Mouse (Mus musculus) C2C12 (cell line): Measurements from ENCODE around the gene Higd2a. TPM values are rescaled to one million over a fixed set of nuclear protein-coding genes. Genes with fewer than 3 reads are reported as not detected.

Source experiments
- H3K27me3 ChIP-seq: one replicate; pipeline ENCODE4 v1.6.1; 2011; ENCODE audit not compliant: control insufficient read depth, insufficient read depth, insufficient read length
- H3K36me3 ChIP-seq: one replicate; pipeline ENCODE4 v1.6.1; 2011; ENCODE audit not compliant: control insufficient read depth, insufficient read depth
- H3K4me3 ChIP-seq: one replicate; pipeline ENCODE4 v1.5.1; 2011; ENCODE audit warnings: mild to moderate bottlenecking, control low read depth; ENCODE audit not compliant: poor library complexity, insufficient read depth, severe bottlenecking
- H3K79me2 ChIP-seq: one replicate; pipeline ENCODE4 v1.6.1; 2011; ENCODE audit not compliant: control insufficient read depth, insufficient read depth
- H3K79me3 ChIP-seq: one replicate; pipeline ENCODE4 v1.6.1; 2011; ENCODE audit warnings: low read depth, control low read depth
- H3ac ChIP-seq: one replicate; pipeline ENCODE3; 2011; ENCODE audit warnings: low read depth; ENCODE audit not compliant: control insufficient read depth, insufficient read length
- CEBPB ChIP-seq: IDR thresholded peaks from one replicate; pipeline ENCODE4 v1.6.1; 2011; ENCODE audit warnings: low read depth, mild to moderate bottlenecking, control low read depth, moderate library complexity
- CTCF ChIP-seq: IDR thresholded peaks from one replicate; pipeline ENCODE4 v1.5.1; 2011; ENCODE audit not compliant: control insufficient read depth, insufficient read depth, insufficient read length
- FOSL1 ChIP-seq: IDR thresholded peaks from one replicate; pipeline ENCODE4 v1.8.0; 2011; ENCODE audit warnings: mild to moderate bottlenecking, low read length; ENCODE audit not compliant: poor library complexity, insufficient read depth, severe bottlenecking
- MAX ChIP-seq: IDR thresholded peaks from one replicate; pipeline ENCODE4 v1.6.1; 2011; ENCODE audit warnings: mild to moderate bottlenecking, control low read depth
- MYOD1 ChIP-seq: IDR thresholded peaks from one replicate; pipeline ENCODE4 v1.6.1; 2011; ENCODE audit warnings: low read depth; ENCODE audit not compliant: control insufficient read depth, insufficient read length
- MYOG ChIP-seq: IDR thresholded peaks from one replicate; pipeline ENCODE4 v1.6.1; 2011; ENCODE audit not compliant: control insufficient read depth, insufficient read length; ENCODE audit errors: extremely low read depth
- USF1 ChIP-seq: IDR thresholded peaks from one replicate; pipeline ENCODE4 v1.6.1; 2011; ENCODE audit warnings: low read depth, mild to moderate bottlenecking, control low read depth, moderate library complexity
- microRNA-seq: library from miRNA; unstranded; fragments of <30 nt; microRNA quantifications from one replicate; pipeline ENCODE4, GENCODE M21; 2019; ENCODE audit warnings: borderline microRNAs expressed
- polyA plus RNA-seq: library from polyadenylated mRNA; unstranded; fragments of >200 nt; fragmentation: generic; extraction: Trizol; gene quantifications from one replicate; pipeline ENCODE4 v1.2.1, GENCODE M21; 2012; ENCODE audit warnings: missing spikeins

Gene Higd2a
- polyA plus RNA-seq, 1 experiment: 144 TPM

DNA sequence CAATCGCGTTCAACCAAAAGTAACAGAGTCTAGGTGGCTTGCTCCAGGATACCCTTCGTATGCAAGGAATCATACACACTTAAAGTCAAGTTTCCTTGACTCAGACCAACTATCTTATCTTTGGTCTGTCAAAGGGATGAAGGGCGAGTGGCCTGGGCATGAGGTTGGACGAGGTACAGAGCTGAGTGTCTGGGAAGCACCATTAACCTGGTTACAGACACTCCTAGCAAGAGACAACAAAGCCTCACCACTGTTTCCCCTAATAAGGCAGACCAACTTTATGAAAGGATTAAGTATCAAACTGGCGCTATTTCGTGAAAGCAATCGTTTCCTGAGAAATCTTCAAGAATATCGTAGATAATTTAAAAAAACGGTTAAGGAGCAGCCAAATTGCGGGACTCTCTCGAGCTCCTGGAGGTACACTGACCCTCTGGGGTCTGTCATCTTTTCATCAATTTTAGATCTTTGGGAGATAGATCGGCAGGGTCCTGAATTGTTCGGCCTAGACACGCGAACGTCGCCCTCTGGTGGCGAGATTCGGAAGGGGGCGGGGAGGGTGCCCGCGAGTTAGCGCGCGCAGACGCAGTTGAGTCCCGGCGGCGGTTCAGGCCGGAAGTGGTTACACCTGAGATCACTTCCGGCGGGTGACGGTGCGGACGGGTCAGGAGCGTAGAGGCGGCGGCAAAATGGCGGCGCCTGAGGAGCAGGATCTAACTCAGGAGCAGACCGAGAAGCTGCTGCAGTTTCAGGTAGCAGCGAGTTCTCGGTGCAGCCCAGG, 31.3 kb downstream of the Higd2a start, which contains the start of gene Faf2:
TSS of gene Faf2 (plus strand) at position 630 of the 778 bp plus-strand sequence.
- TF ChIP-seq CTCF (peak; percentile 87), MAX (no peak), FOSL1 (no peak), USF1 (no peak), CEBPB (no peak), MYOD1 (no peak), MYOG (no peak)
- Histone ChIP-seq H3K79me2 (peaks cover 47% of the 10 kb centered on the region), H3K27me3 (no peaks in the 10 kb centered on the region), H3K36me3 (no peaks in the 10 kb centered on the region), H3K4me3 (peak within 1 kb of the TSS; percentile 98), H3K79me3 (peaks cover 44% of the 10 kb centered on the region), H3ac (peak within 1 kb of the TSS; percentile 94)

DNA sequence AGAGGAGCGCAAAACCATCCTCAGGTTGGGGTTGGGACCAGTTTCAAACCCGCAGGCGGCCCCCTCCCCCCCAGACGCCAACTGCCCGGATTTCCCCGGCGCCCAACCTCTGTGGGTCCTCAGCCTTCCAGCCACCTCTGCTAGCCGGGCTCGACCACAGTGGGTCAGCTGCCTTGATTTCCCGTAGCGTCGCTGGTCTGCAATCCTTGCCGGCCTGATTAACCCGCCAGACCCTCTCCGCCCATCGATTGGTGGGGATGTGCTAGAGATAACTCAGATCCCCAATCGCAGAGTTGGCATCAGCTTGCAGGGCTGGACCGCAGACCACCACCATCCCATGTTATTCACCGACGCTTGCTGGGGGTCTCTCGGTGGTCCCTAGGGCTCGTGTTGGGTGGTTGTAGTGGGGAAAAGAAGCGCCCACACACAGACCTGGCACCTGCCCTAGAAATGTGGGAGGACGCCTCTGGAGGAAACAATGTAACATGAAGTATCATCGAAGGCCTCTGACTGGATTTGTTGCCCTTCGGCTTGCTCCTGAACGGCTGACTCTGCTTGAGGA, 32.0 kb downstream of the Higd2a start:
- Histone ChIP-seq H3K27me3 (no peaks in the 10 kb centered on the region), H3K79me3 (peaks cover 51% of the 10 kb centered on the region), H3K79me2 (peaks cover 54% of the 10 kb centered on the region), H3K4me3 (peak overlapping the region; percentile 98), H3K36me3 (no peaks in the 10 kb centered on the region), H3ac (peak overlapping the region; percentile 94)
- TF ChIP-seq MYOD1 (no peak), FOSL1 (no peak), USF1 (no peak), MAX (no peak), CTCF (no peak), MYOG (no peak), CEBPB (no peak)

DNA sequence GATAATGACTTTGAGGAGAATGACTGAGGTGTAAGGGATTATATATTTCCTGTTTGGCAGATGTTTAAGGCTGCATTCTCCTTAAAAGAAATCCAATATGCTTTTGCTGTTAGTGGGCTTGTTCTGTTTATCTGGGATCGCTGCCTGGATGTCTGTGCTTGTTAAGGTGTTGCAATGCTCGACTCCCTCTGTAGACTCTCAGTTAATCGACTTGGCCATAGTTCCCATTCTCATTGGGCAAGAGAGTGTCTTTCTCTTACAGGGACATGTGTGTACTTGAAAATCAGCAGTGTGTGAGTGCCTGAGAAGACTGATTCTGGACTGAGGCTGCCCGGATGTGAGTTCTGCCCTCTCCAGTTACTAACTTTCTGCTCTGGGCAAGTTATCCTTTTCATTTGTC, 39.1 kb downstream of the Higd2a start:
- H3K79me2 ChIP-seq: peaks cover 97% of the 10 kb centered on the region
- H3K4me3 ChIP-seq: no peak overlapping the region
- TF ChIP-seq CTCF (no peak), FOSL1 (no peak), MAX (no peak), CEBPB (no peak), MYOD1 (no peak), USF1 (no peak), MYOG (no peak)
- H3K79me3 ChIP-seq: peaks cover 83% of the 10 kb centered on the region
- H3K36me3 ChIP-seq: peaks cover 15% of the 10 kb centered on the region
- no peak overlapping the region for H3ac ChIP-seq
- no peaks in the 10 kb centered on the region for H3K27me3 ChIP-seq

DNA sequence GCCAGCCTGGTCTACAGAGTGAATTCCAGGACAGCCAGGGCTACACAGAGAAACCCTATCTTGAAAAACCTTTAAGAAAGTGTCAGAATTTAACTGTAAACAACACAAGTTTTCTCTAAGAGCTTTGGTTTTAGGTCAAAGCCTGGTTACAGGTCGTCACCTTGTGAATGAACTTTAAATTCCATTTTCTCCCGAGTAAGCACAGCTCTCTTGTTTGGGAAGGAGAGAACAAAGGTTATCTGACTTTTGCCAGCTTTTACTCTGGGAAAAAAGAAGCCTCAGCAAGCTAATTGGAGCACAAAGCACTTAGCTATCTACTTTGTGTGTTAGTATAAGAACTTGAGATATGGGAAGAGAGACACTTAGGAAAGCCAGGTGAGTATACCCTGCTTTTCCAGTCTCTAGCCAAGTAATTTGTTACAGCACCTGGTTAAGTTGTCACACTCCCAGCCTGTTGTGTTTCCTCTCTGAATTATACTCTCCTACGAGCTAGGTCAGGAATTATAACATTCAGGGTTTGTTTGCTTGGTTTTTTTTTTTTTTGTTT, 42.8 kb downstream of the Higd2a start:
- Histone ChIP-seq H3K27me3 (no peaks in the 10 kb centered on the region), H3K79me2 (peaks cover 97% of the 10 kb centered on the region), H3K4me3 (no peak overlapping the region), H3K36me3 (peaks cover 39% of the 10 kb centered on the region), H3K79me3 (peaks cover 66% of the 10 kb centered on the region), H3ac (no peak overlapping the region)
- TF ChIP-seq CEBPB (no peak), MAX (no peak), CTCF (no peak), MYOG (no peak), MYOD1 (no peak), USF1 (no peak), FOSL1 (no peak)

DNA sequence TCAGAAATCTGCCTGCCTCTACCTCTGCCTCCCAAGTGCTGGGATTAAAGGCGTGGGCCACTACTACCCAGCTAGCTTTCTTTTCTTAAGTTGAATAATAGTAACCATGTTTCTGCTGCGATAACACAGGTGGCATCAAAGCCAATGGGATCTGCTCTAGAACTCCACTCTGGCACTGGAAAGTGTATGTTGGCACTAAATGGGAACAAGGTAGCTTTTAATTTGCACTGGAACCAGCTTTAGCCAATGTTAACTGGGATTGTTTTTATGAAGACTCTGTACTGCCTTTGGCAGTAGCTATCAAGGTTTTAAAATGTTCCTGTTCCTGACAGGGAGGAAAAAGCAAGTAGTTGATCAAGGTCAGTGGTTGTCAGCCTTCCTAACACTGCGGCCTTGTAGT, 45.0 kb downstream of the Higd2a start:
- no peak overlapping the region for H3K4me3 ChIP-seq
- H3ac ChIP-seq: no peak overlapping the region
- TF ChIP-seq USF1: no peak
- H3K79me3 ChIP-seq: peaks cover 49% of the 10 kb centered on the region
- peaks cover 52% of the 10 kb centered on the region for H3K36me3 ChIP-seq
- no peaks in the 10 kb centered on the region for H3K27me3 ChIP-seq
- H3K79me2 ChIP-seq: peaks cover 77% of the 10 kb centered on the region

Small RNAs within 50 kb of the gene (microRNA-seq; reads per million reads assigned to microRNA genes)
- gene Gm24195: not detected

Other genes starting within 250 kb of the Higd2a start
- gene Cplx2, start 218.9 kb upstream of the Higd2a start, polyA plus RNA-seq: 9.0 TPM
- gene Thoc3, start 121.4 kb upstream of the Higd2a start, polyA plus RNA-seq: 70.8 TPM
- gene Simc1, start 86.4 kb upstream of the Higd2a start, polyA plus RNA-seq: 6.6 TPM
- 62.8 TPM for gene 4833439L19Rik, start 24.8 kb upstream of the Higd2a start, polyA plus RNA-seq
- gene Arl10, start 15.2 kb upstream of the Higd2a start, polyA plus RNA-seq: 24.8 TPM
- 87.4 TPM for gene Nop16, start 117 bp upstream of the Higd2a start, polyA plus RNA-seq
- 32.3 TPM for gene Cltb, start 21.1 kb downstream of the Higd2a start, polyA plus RNA-seq
- 33.5 TPM for gene Faf2, start 31.6 kb downstream of the Higd2a start, polyA plus RNA-seq
- gene Rnf44, start 103.7 kb downstream of the Higd2a start, polyA plus RNA-seq: 30.0 TPM
- 0.01 TPM for gene Cdhr2, start 111.3 kb downstream of the Higd2a start, polyA plus RNA-seq
- gene Gprin1, start 159.7 kb downstream of the Higd2a start, polyA plus RNA-seq: 0.20 TPM
- gene Sncb, start 176.4 kb downstream of the Higd2a start, polyA plus RNA-seq: not detected
- not detected for gene Eif4e1b, start 193.8 kb downstream of the Higd2a start, polyA plus RNA-seq
- gene Tspan17, start 199.2 kb downstream of the Higd2a start, polyA plus RNA-seq: 26.6 TPM